Mouse (Mus musculus) limb, embryonic 11.5 days (tissue): ENCODE measurements around the gene Pim1. TPM values are rescaled to one million over a fixed set of nuclear protein-coding genes. Genes with fewer than 3 reads are reported as not detected.
"Not testable (repeated sequence)": the region's sequence is repeated elsewhere in the genome, so short reads cannot be mapped to it uniquely, and the experiment has no call there.

Source experiments
- ATAC-seq: fragments of 200-750 bp; cut with Nextera tagmentation; 2 replicates; pipeline ENCODE4 v1.8.0; 2017; ENCODE audit warnings: low read depth; ENCODE audit not compliant: insufficient number of reproducible peaks, low FRiP score, low TSS enrichment
- DNase-seq: peaks from one replicate; pipeline ENCODE4 v3.0.0-alpha.2; 2015; ENCODE audit warnings: low spot score
- H3K27ac ChIP-seq: fragments of 300-500 bp; sonication (generic); replicated peaks from 2 replicates; pipeline ENCODE4 v1.5.1; 2014; ENCODE audit warnings: low read depth, mild to moderate bottlenecking, low read length
- H3K27me3 ChIP-seq: fragments of 300-500 bp; sonication (generic); 2 replicates; pipeline ENCODE4 v1.6.1; 2014; ENCODE audit warnings: mild to moderate bottlenecking, low read length, mixed read lengths; ENCODE audit not compliant: control insufficient read depth, insufficient read depth
- H3K36me3 ChIP-seq: fragments of 300-500 bp; sonication (generic); 2 replicates; pipeline ENCODE4 v1.6.1; 2014; ENCODE audit warnings: mild to moderate bottlenecking, low read length, moderate library complexity, mixed read lengths; ENCODE audit not compliant: control insufficient read depth, insufficient read depth
- H3K4me1 ChIP-seq: fragments of 300-500 bp; sonication (generic); 2 replicates; pipeline ENCODE4 v1.6.1; 2014; ENCODE audit warnings: low read length, mixed read lengths; ENCODE audit not compliant: control insufficient read depth, insufficient read depth
- H3K4me2 ChIP-seq: fragments of 300-500 bp; sonication (generic); 2 replicates; pipeline ENCODE4 v1.6.1; 2014; ENCODE audit warnings: low read depth, mild to moderate bottlenecking, moderate library complexity; ENCODE audit not compliant: severe bottlenecking
- H3K4me3 ChIP-seq: fragments of 300-500 bp; sonication (generic); 2 replicates; pipeline ENCODE4 v1.5.1; 2014; ENCODE audit warnings: low read depth, low read length
- H3K9ac ChIP-seq: fragments of 300-500 bp; sonication (generic); 2 replicates; pipeline ENCODE4 v1.6.1; 2014; ENCODE audit warnings: mild to moderate bottlenecking, low read length
- H3K9me3 ChIP-seq: fragments of 300-500 bp; sonication (generic); 2 replicates; pipeline ENCODE4 v1.6.1; 2016; ENCODE audit warnings: low read length; ENCODE audit not compliant: control insufficient read depth
- WGBS: fragments of 180-500 bp; shearing (Covaris S2); extraction: QIAGEN DNeasy Blood & Tissue Kit; methylation state at CpG from one replicate; pipeline ENCODE4 v1.1.7; 2014; 5-methylcytosine and 5-hydroxymethylcytosine counted together
- polyA plus RNA-seq: library from polyadenylated mRNA; unstranded; fragments of >200 nt; fragmentation: Nextera tagmentation; extraction: Ambion mirVana; gene quantifications from 2 replicates; pipeline ENCODE4 v1.2.1, GENCODE M21; 2014

Pim1 gene
- polyA plus RNA-seq, 1 experiment from 2014 or later = 19.1 TPM

- Histone ChIP-seq H3K4me3 (no peak overlapping the region), H3K36me3 (no peaks in the 10 kb centered on the region), H3K27ac (no peak overlapping the region), H3K4me1 (no peaks in the 10 kb centered on the region), H3K27me3 (no peaks in the 10 kb centered on the region), H3K9ac (no peak overlapping the region), H3K4me2 (no peak overlapping the region), H3K9me3 (no peaks in the 10 kb centered on the region)
- ATAC-seq = no peak
- 33% methylated on average over 13 of the region's 13 CpGs for WGBS
- DNase-seq = peak; percentile 79
Measured at GRCm38 (mm10) chr17:29513044-29513730, 22.6 kb downstream of the Pim1 start.

- Histone ChIP-seq H3K27me3 (no peaks in the 10 kb centered on the region), H3K36me3 (no peaks in the 10 kb centered on the region), H3K4me2 (no peak overlapping the region), H3K27ac (no peak overlapping the region), H3K9me3 (no peaks in the 10 kb centered on the region), H3K4me1 (no peaks in the 10 kb centered on the region), H3K4me3 (no peak overlapping the region), H3K9ac (0 out of 2 replicates have a peak overlapping the region, but pooled peaks have one; percentile 27)
- WGBS = 3% methylated on average over 11 of the region's 11 CpGs
- DNase-seq (peak; percentile 88), ATAC-seq (no peak)
Measured at GRCm38 (mm10) chr17:29514435-29514834, 23.9 kb downstream of the Pim1 start.

GRCm38 (mm10) chr17:29518665-29519064 lies 28.1 kb downstream of the Pim1 start:
- not testable (repeated sequence) for H3K4me2 ChIP-seq, H3K4me1 ChIP-seq, DNase-seq, ATAC-seq, H3K27ac ChIP-seq, H3K9me3 ChIP-seq, H3K36me3 ChIP-seq, H3K9ac ChIP-seq, H3K4me3 ChIP-seq, H3K27me3 ChIP-seq
- 94% methylated on average over 5 of the region's 5 CpGs for WGBS

GRCm38 (mm10) chr17:29519731-29520130 lies 29.2 kb downstream of the Pim1 start:
- no peak overlapping the region for H3K4me2 ChIP-seq
- H3K4me1 ChIP-seq = no peaks in the 10 kb centered on the region
- no peak overlapping the region for H3K27ac ChIP-seq
- ATAC-seq = no peak
- H3K4me3 ChIP-seq = no peak overlapping the region
- H3K9me3 ChIP-seq = no peaks in the 10 kb centered on the region
- H3K36me3 ChIP-seq = no peaks in the 10 kb centered on the region
- 77% methylated on average over 8 of the region's 8 CpGs for WGBS
- H3K27me3 ChIP-seq = no peaks in the 10 kb centered on the region
- DNase-seq = no peak
- H3K9ac ChIP-seq = no peak overlapping the region

- Histone ChIP-seq H3K27ac (no peak overlapping the region), H3K9ac (no peak overlapping the region), H3K36me3 (no peaks in the 10 kb centered on the region), H3K4me2 (no peak overlapping the region), H3K9me3 (peaks cover 2% of the 10 kb centered on the region; the same call in 1 of the 2 replicates), H3K4me3 (no peak overlapping the region), H3K27me3 (no peaks in the 10 kb centered on the region), H3K4me1 (no peaks in the 10 kb centered on the region)
- WGBS = 83% methylated on average over 2 of the region's 2 CpGs
- no peak for DNase-seq
- ATAC-seq = no peak
Measured at GRCm38 (mm10) chr17:29525613-29526012, 35.1 kb downstream of the Pim1 start.

DNA sequence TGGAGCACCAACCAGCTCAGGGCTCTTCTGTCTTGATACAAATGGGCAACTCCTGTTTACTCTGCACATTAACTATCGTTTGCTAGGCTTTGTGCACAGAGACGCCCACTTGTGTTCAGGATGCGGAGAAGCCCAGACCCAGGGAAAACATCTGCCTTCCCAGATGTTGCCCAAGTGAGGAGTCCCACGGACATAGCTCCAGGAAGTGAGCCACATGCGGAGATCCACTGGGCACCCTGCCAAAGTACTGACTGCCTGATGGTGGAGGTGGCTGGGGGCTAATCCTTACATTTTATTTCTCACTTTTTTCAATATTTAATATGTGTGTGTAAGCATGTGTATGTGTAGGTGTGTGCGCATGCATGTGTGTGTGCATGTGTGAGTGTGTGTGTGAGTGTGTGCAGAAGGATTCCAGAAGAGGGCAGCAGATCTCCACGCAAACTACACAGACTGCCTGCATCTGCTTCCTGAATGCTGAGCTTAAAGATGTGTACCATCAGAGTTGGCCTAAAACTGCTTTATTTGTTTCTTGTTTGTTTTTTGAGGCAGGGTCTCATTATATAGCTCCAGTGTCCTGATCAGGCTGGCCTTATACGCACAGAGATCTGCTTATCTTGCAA lies 38.1 kb downstream of the Pim1 start:
- no peaks in the 10 kb centered on the region for H3K36me3 ChIP-seq
- DNase-seq (no peak), ATAC-seq (no peak)
- no peaks in the 10 kb centered on the region for H3K4me1 ChIP-seq
- peaks cover 2% of the 10 kb centered on the region; the same call in 1 of the 2 replicates for H3K9me3 ChIP-seq
- 87% methylated on average over 8 of the region's 8 CpGs for WGBS
- no peak overlapping the region for H3K4me2 ChIP-seq
- no peak overlapping the region for H3K27ac ChIP-seq
- no peak overlapping the region for H3K4me3 ChIP-seq
- H3K27me3 ChIP-seq = no peaks in the 10 kb centered on the region
- no peak overlapping the region for H3K9ac ChIP-seq

DNA sequence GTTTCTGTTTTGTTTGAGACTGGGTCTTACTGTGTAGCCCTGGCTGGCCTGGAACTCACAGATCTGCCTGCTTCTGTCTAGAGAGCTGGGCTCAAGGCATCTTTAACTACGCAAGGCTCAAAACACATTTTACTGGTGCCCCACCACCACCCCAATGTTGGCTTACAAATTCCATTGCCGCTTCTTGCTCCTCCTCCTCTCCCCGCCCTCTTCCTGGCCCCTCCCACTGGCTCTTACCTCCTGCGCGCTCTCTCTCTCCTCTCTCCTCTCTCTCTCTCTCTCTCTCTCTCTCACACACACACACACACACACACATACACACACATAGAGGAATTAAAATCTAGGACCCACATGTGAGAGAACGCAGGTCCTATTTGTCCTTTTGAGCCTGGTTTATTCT lies 40.0 kb downstream of the Pim1 start:
- no peak overlapping the region for H3K9ac ChIP-seq
- no peaks in the 10 kb centered on the region for H3K36me3 ChIP-seq
- peaks cover 2% of the 10 kb centered on the region; the same call in 1 of the 2 replicates for H3K9me3 ChIP-seq
- ATAC-seq = no peak
- H3K27me3 ChIP-seq = no peaks in the 10 kb centered on the region
- no peak overlapping the region for H3K27ac ChIP-seq
- no peaks in the 10 kb centered on the region for H3K4me1 ChIP-seq
- H3K4me3 ChIP-seq = no peak overlapping the region
- no peak for DNase-seq
- 77% methylated on average over 6 of the region's 6 CpGs for WGBS
- H3K4me2 ChIP-seq = no peak overlapping the region

DNA sequence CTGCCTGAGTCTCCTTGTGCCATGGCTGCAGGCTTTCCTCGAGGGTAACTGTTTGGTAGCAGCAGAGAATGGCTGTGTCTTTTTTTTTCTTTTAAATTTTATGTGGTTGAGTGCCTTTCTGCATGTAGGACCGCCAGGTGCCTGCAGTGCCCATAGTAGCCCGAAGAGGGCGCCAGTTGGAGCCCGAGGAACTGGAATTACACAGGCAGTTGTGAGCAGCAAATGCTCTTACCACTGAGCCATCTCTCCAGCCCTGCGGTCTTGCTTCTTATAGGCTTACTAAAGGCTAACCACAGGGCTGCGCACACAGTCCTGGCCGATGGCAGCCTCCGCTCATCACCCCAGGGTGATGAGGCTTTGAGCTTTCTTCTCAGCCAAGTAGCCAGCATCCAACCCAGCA lies 40.7 kb downstream of the Pim1 start:
- no peaks in the 10 kb centered on the region for H3K36me3 ChIP-seq
- ATAC-seq (no peak), DNase-seq (no peak)
- H3K4me1 ChIP-seq = no peaks in the 10 kb centered on the region
- H3K27me3 ChIP-seq = no peaks in the 10 kb centered on the region
- WGBS = 74% methylated on average over 9 of the region's 9 CpGs
- no peak overlapping the region for H3K9ac ChIP-seq
- H3K4me3 ChIP-seq = no peak overlapping the region
- no peak overlapping the region for H3K27ac ChIP-seq
- H3K9me3 ChIP-seq = peaks cover 2% of the 10 kb centered on the region; the same call in 1 of the 2 replicates
- no peak overlapping the region for H3K4me2 ChIP-seq
